16 mouse cellular contexts compared by ENCODE assay signal in genomic region chr15:102592674-102593073, GRCm38 (mm10). TPM values are rescaled to one million over a fixed set of nuclear protein-coding genes. Genes with fewer than 3 reads are reported as not detected.
DNase-seq lines count a peak whose midpoint lies in the region; ATAC-seq and TF ChIP-seq lines count a peak whose summit lies in the region.
"Had no signal": no experiment of that assay in that cellular context is flagged by ENCODE, and none has a peak within 500 bp of the region (broad histone marks: within the 10 kb centered on the region; RNA-seq: fewer than 3 reads in every experiment).

No protein-coding gene starts in this region.

- 34% methylated on average over 1 of the region's 1 CpGs for WGBS in kidney, adult 2 months
- 53% methylated on average over 1 of the region's 1 CpGs for WGBS in kidney, embryonic 14.5 days
- 65% methylated on average over 1 of the region's 1 CpGs for WGBS in midbrain, embryonic 11.5 days
- WGBS in midbrain, embryonic 13.5 days = 53% methylated on average over 1 of the region's 1 CpGs

- no peak overlapping the region for H3K4me2 ChIP-seq in kidney, embryonic 14.5 days (replicated peaks; ENCODE audit: low read depth, low read length)
- H3K4me2 ChIP-seq in midbrain, embryonic 11.5 days = no peak overlapping the region
- H3K4me2 ChIP-seq in midbrain, embryonic 13.5 days (replicated peaks) = no peak overlapping the region
- H3K4me2 ChIP-seq: embryonic facial prominence, embryonic 12.5 days; forebrain, embryonic 13.5 days had no signal

- no peak overlapping the region for H3K4me3 ChIP-seq in kidney, adult 2 months (ENCODE audit: insufficient read depth, low read depth, low read length)
- H3K4me3 ChIP-seq in kidney, embryonic 14.5 days (ENCODE audit: low read length) = no peak overlapping the region
- H3K4me3 ChIP-seq in midbrain, embryonic 11.5 days (ENCODE audit: low read depth, low read length) = no peak overlapping the region
- no peak overlapping the region for H3K4me3 ChIP-seq in midbrain, embryonic 13.5 days (replicated peaks)
- H3K4me3 ChIP-seq: embryonic facial prominence, embryonic 12.5 days; forebrain, embryonic 13.5 days; heart, embryonic 10.5 days; hindbrain, embryonic 10.5 days; kidney, embryonic 15.5 days had no signal

- H3K27ac ChIP-seq in kidney, adult 2 months (ENCODE audit: insufficient read depth, low read depth, low read length) = no peak overlapping the region
- H3K27ac ChIP-seq in kidney, embryonic 14.5 days (ENCODE audit: low read depth, low read length) = no peak overlapping the region
- H3K27ac ChIP-seq in midbrain, embryonic 11.5 days (ENCODE audit: low read depth, low read length) = no peak overlapping the region
- no peak overlapping the region for H3K27ac ChIP-seq in midbrain, embryonic 13.5 days
- H3K27ac ChIP-seq: embryonic facial prominence, embryonic 12.5 days; forebrain, embryonic 13.5 days; heart, embryonic 10.5 days; hindbrain, embryonic 10.5 days; macrophage had no signal

- no peak for TF ChIP-seq CTCF in kidney, adult 2 months (conservative IDR thresholded peaks at IDR 0.05; ENCODE audit: insufficient read depth, insufficient read length, low read depth, low read length)

- no peak for ATAC-seq in kidney, embryonic 14.5 days (ENCODE audit: low FRiP score, low TSS enrichment)
- no peak for ATAC-seq in midbrain, embryonic 11.5 days (ENCODE audit: low FRiP score)
- no peak for ATAC-seq in midbrain, embryonic 13.5 days
- ATAC-seq: forebrain, embryonic 13.5 days had no signal

- DNase-seq in kidney, adult 2 months = peak; percentile 17
- peak; percentile 68 for DNase-seq in midbrain, embryonic 11.5 days (ENCODE audit: low spot score, missing footprints)
- peak; percentile 60 for DNase-seq in NIH3T3 (ENCODE audit: low read depth)
- peak; percentile 32 for DNase-seq in splenic B cell, adult 2 months (ENCODE audit: low read depth, low spot score)
- DNase-seq in embryo, embryonic 11 days = no peak
- DNase-seq: cerebellum, adult 9-10 months had no signal

- no peak for TF ChIP-seq POLR2A in kidney, adult 2 months (IDR thresholded peaks at IDR 0.05; ENCODE audit: low read depth, low read length)

- H3K36me3 ChIP-seq in kidney, adult 2 months (ENCODE audit: control insufficient read depth, insufficient read depth, low read length) = no peaks in the 10 kb centered on the region; the same call in 1 of the 2 replicates
- peaks cover 4% of the 10 kb centered on the region; the same call in 1 of the 2 replicates for H3K36me3 ChIP-seq in kidney, embryonic 14.5 days (ENCODE audit: control insufficient read depth, insufficient read depth, low read length)
- no peaks in the 10 kb centered on the region for H3K36me3 ChIP-seq in midbrain, embryonic 11.5 days (ENCODE audit: control insufficient read depth, insufficient read depth, low read length)
- H3K36me3 ChIP-seq in midbrain, embryonic 13.5 days = 0 out of 2 replicates have a peak, but pooled peaks cover 2% of the 10 kb centered on the region
- H3K36me3 ChIP-seq in splenic B cell, adult 2 months (ENCODE audit: control insufficient read depth, insufficient read depth, low read length, poor library complexity, severe bottlenecking) = no peaks in the 10 kb centered on the region

- H3K4me1 ChIP-seq in kidney, adult 2 months (ENCODE audit: control insufficient read depth, insufficient read depth, low read length) = no peaks in the 10 kb centered on the region
- H3K4me1 ChIP-seq in kidney, embryonic 14.5 days (ENCODE audit: control insufficient read depth, insufficient read depth, low read length) = peaks cover 17% of the 10 kb centered on the region
- no peaks in the 10 kb centered on the region for H3K4me1 ChIP-seq in midbrain, embryonic 11.5 days (ENCODE audit: control insufficient read depth, insufficient read depth, low read length)
- H3K4me1 ChIP-seq in midbrain, embryonic 13.5 days (replicated peaks) = peaks cover 11% of the 10 kb centered on the region
- H3K4me1 ChIP-seq: heart, embryonic 10.5 days; hindbrain, embryonic 10.5 days had no signal

- H3K9ac ChIP-seq in kidney, embryonic 14.5 days (ENCODE audit: low read depth, low read length) = no peak overlapping the region
- no peak overlapping the region for H3K9ac ChIP-seq in midbrain, embryonic 11.5 days (ENCODE audit: low read length)
- H3K9ac ChIP-seq in midbrain, embryonic 13.5 days (replicated peaks) = no peak overlapping the region
- H3K9ac ChIP-seq: embryonic facial prominence, embryonic 12.5 days; forebrain, embryonic 13.5 days; kidney, embryonic 15.5 days had no signal

- H3K27me3 ChIP-seq in kidney, adult 2 months (replicated peaks; ENCODE audit: control insufficient read depth, insufficient read depth, low read length) = no peaks in the 10 kb centered on the region
- H3K27me3 ChIP-seq in kidney, embryonic 14.5 days (ENCODE audit: control insufficient read depth, insufficient read depth, low read length) = no peaks in the 10 kb centered on the region
- H3K27me3 ChIP-seq in midbrain, embryonic 11.5 days (ENCODE audit: control insufficient read depth, insufficient read depth, low read length) = no peaks in the 10 kb centered on the region
- no peaks in the 10 kb centered on the region for H3K27me3 ChIP-seq in midbrain, embryonic 13.5 days
- H3K27me3 ChIP-seq in splenic B cell, adult 2 months (ENCODE audit: control insufficient read depth, insufficient read depth, low read length, poor library complexity, severe bottlenecking) = no peaks in the 10 kb centered on the region
- H3K27me3 ChIP-seq: embryonic facial prominence, embryonic 12.5 days; forebrain, embryonic 13.5 days; kidney, embryonic 15.5 days had no signal

- no peaks in the 10 kb centered on the region for H3K9me3 ChIP-seq in kidney, embryonic 14.5 days (ENCODE audit: control insufficient read depth, low read length)
- H3K9me3 ChIP-seq in midbrain, embryonic 11.5 days (ENCODE audit: control insufficient read depth, low read length) = no peaks in the 10 kb centered on the region
- no peaks in the 10 kb centered on the region for H3K9me3 ChIP-seq in midbrain, embryonic 13.5 days
- H3K9me3 ChIP-seq: embryonic facial prominence, embryonic 12.5 days; forebrain, embryonic 13.5 days; heart, embryonic 10.5 days; hindbrain, embryonic 10.5 days; kidney, embryonic 15.5 days had no signal

RNA-seq across cellular contexts. Expression of gene Gm28047, which starts 32.2 kb away (rescaled TPM):
- not detected in 2 replicates for polyA plus RNA-seq in kidney, adult 2 months (2012; rRNA removed)
- 0.79 TPM in 1 of 2 replicates, not detected in the other for polyA plus RNA-seq in kidney, embryonic 14.5 days (2014; fragmentation: Nextera tagmentation; extraction: Ambion mirVana)
- polyA plus RNA-seq in midbrain, embryonic 11.5 days (2014; fragmentation: Nextera tagmentation; extraction: Ambion mirVana) = 0.08 TPM in 1 of 2 replicates, not detected in the other
- not detected in 2 replicates for polyA plus RNA-seq in midbrain, embryonic 13.5 days (2015; fragmentation: Nextera tagmentation; extraction: Ambion mirVana)
- polyA plus RNA-seq: embryonic facial prominence, embryonic 12.5 days; forebrain, embryonic 13.5 days; heart, embryonic 10.5 days; hindbrain, embryonic 10.5 days; kidney, embryonic 15.5 days; limb, embryonic 14.5 days; small intestine, adult 2 months had no signal

RNA-seq across cellular contexts. Expression of gene Atf7, which starts 32.6 kb away (rescaled TPM):
- polyA plus RNA-seq in kidney, adult 2 months (2012; rRNA removed) = 78.9 and 84.6 TPM in 2 replicates
- 30.5 and 36.8 TPM in 2 replicates for polyA plus RNA-seq in kidney, embryonic 14.5 days (2014; fragmentation: Nextera tagmentation; extraction: Ambion mirVana)
- polyA plus RNA-seq in midbrain, embryonic 11.5 days (2014; fragmentation: Nextera tagmentation; extraction: Ambion mirVana) = 9.8 and 13.1 TPM in 2 replicates
- polyA plus RNA-seq in midbrain, embryonic 13.5 days (2015; fragmentation: Nextera tagmentation; extraction: Ambion mirVana) = 15.9 and 22.1 TPM in 2 replicates
